Mouse (Mus musculus) forebrain, embryonic 15.5 days (tissue): ENCODE results near the gene Grin2d. TPM values are rescaled to one million over a fixed set of nuclear protein-coding genes. Genes with fewer than 3 reads are reported as not detected.

ENCODE experiments used
- ATAC-seq: fragments of 200-750 bp; cut with Nextera tagmentation; replicated peaks from 2 replicates; pipeline ENCODE4 v1.8.0; 2017; ENCODE audit warnings: mild to moderate bottlenecking, moderate TSS enrichment, moderate library complexity
- H3K27ac ChIP-seq: fragments of 300-500 bp; sonication (generic); replicated peaks from 2 replicates; pipeline ENCODE4 v1.5.1; 2015; ENCODE audit warnings: mild to moderate bottlenecking, inconsistent platforms
- H3K27me3 ChIP-seq: fragments of 300-500 bp; sonication (generic); 2 replicates; pipeline ENCODE4 v1.6.1; 2015; ENCODE audit warnings: inconsistent platforms
- H3K36me3 ChIP-seq: fragments of 300-500 bp; sonication (generic); 2 replicates; pipeline ENCODE4 v1.6.1; 2015; ENCODE audit warnings: mild to moderate bottlenecking, inconsistent platforms
- H3K4me1 ChIP-seq: fragments of 300-500 bp; sonication (generic); 2 replicates; pipeline ENCODE4 v1.6.1; 2015; ENCODE audit warnings: inconsistent platforms
- H3K4me2 ChIP-seq: fragments of 300-500 bp; sonication (generic); replicated peaks from 2 replicates; pipeline ENCODE4 v1.6.1; 2015; ENCODE audit warnings: mild to moderate bottlenecking, inconsistent platforms
- H3K4me3 ChIP-seq: fragments of 300-500 bp; sonication (generic); 2 replicates; pipeline ENCODE4 v1.5.1; 2015; ENCODE audit warnings: mild to moderate bottlenecking, inconsistent platforms
- H3K9ac ChIP-seq: fragments of 300-500 bp; sonication (generic); replicated peaks from 2 replicates; pipeline ENCODE4 v1.6.1; 2015; ENCODE audit warnings: mild to moderate bottlenecking, inconsistent platforms
- H3K9me3 ChIP-seq: fragments of 300-500 bp; sonication (generic); 2 replicates; pipeline ENCODE4 v1.6.1; 2016; ENCODE audit warnings: inconsistent platforms
- WGBS: fragments of 180-500 bp; shearing (Covaris S2); methylation state at CpG from one replicate; pipeline ENCODE4 v1.1.7; 2015; ENCODE audit warnings: mixed read lengths; 5-methylcytosine and 5-hydroxymethylcytosine counted together
- polyA plus RNA-seq: library from polyadenylated mRNA; unstranded; fragments of >200 nt; fragmentation: Nextera tagmentation; extraction: Ambion mirVana; gene quantifications from 2 replicates; pipeline ENCODE4 v1.2.1, GENCODE M21; 2015

Grin2d gene
- polyA plus RNA-seq, 1 experiment from 2014 or later: 0.92 TPM

GRCm38 (mm10) chr7:45833148-45833790, 44.9 kb downstream of the Grin2d start:
- peaks cover 56% of the 10 kb centered on the region for H3K27me3 ChIP-seq
- H3K9ac ChIP-seq: peak overlapping the region; percentile 4; the same call in 1 of the 2 replicates
- no peak overlapping the region for H3K27ac ChIP-seq
- peaks cover 11% of the 10 kb centered on the region for H3K36me3 ChIP-seq
- under 1% methylated on average over 67 of the region's 86 CpGs for WGBS
- H3K4me3 ChIP-seq: peak overlapping the region; percentile 34
- peaks cover 31% of the 10 kb centered on the region for H3K4me1 ChIP-seq
- H3K9me3 ChIP-seq: no peaks in the 10 kb centered on the region
- ATAC-seq: no peak
- peak overlapping the region; percentile 34 for H3K4me2 ChIP-seq

- Histone ChIP-seq H3K9ac (no peak overlapping the region), H3K27me3 (peaks cover 56% of the 10 kb centered on the region), H3K4me1 (peaks cover 31% of the 10 kb centered on the region), H3K4me2 (peak overlapping the region; percentile 34), H3K27ac (no peak overlapping the region), H3K9me3 (no peaks in the 10 kb centered on the region), H3K4me3 (peak overlapping the region; percentile 34), H3K36me3 (peaks cover 18% of the 10 kb centered on the region)
- no peak for ATAC-seq
- WGBS: 8% methylated on average over 30 of the region's 30 CpGs
These were observed 45.8 kb downstream of the Grin2d start for GRCm38 (mm10) chr7:45832428-45832827.

- ATAC-seq: no peak; the same call in 1 of the 2 replicates
- WGBS: 20% methylated on average over 5 of the region's 5 CpGs
These were observed 47.1 kb downstream of the Grin2d start for GRCm38 (mm10) chr7:45831128-45831525.

GRCm38 (mm10) chr7:45830427-45831127, 47.6 kb downstream of the Grin2d start, which contains the start of gene Grwd1:
Gene Grwd1, minus strand, starts transcription at chr7:45830944.
- H3K27me3 ChIP-seq: peaks cover 44% of the 10 kb centered on the region
- ATAC-seq: peak; percentile 89
- H3K4me3 ChIP-seq: peak within 1 kb of the TSS; percentile 95
- peaks cover 36% of the 10 kb centered on the region for H3K36me3 ChIP-seq
- H3K4me1 ChIP-seq: peaks cover 31% of the 10 kb centered on the region
- WGBS: under 1% methylated on average over 35 of the region's 35 CpGs
- peak within 1 kb of the TSS; percentile 58 for H3K9ac ChIP-seq
- H3K27ac ChIP-seq: peak within 1 kb of the TSS; percentile 91
- H3K4me2 ChIP-seq: peak within 1 kb of the TSS; percentile 90
- H3K9me3 ChIP-seq: no peaks in the 10 kb centered on the region

More at GRCm38 (mm10) chr7:45831128-45831525, 47.1 kb downstream of the Grin2d start:
- peak overlapping the region; percentile 58 for H3K9ac ChIP-seq
- H3K4me1 ChIP-seq: peaks cover 31% of the 10 kb centered on the region
- H3K4me3 ChIP-seq: peak overlapping the region; percentile 95
- H3K4me2 ChIP-seq: peak overlapping the region; percentile 90
- H3K36me3 ChIP-seq: peaks cover 30% of the 10 kb centered on the region
- H3K9me3 ChIP-seq: no peaks in the 10 kb centered on the region
- peak overlapping the region; percentile 91; the same call in 1 of the 2 replicates for H3K27ac ChIP-seq
- peaks cover 47% of the 10 kb centered on the region for H3K27me3 ChIP-seq

GRCm38 (mm10) chr7:45826631-45827030, 51.5 kb downstream of the Grin2d start:
- Histone ChIP-seq H3K27ac (no peak overlapping the region), H3K9ac (no peak overlapping the region), H3K4me3 (no peak overlapping the region), H3K4me1 (peaks cover 14% of the 10 kb centered on the region), H3K27me3 (peaks cover 5% of the 10 kb centered on the region; the same call in 1 of the 2 replicates), H3K9me3 (no peaks in the 10 kb centered on the region), H3K4me2 (no peak overlapping the region), H3K36me3 (peaks cover 52% of the 10 kb centered on the region)
- 93% methylated on average over 7 of the region's 7 CpGs for whole genome bisulfite sequencing
- no peak for ATAC-seq

- peaks cover 52% of the 10 kb centered on the region for H3K36me3 ChIP-seq
- H3K27me3 ChIP-seq: no peaks in the 10 kb centered on the region
- no peak within 1 kb of the TSS for H3K27ac ChIP-seq
- H3K9ac ChIP-seq: no peak within 1 kb of the TSS
- no peak within 1 kb of the TSS for H3K4me3 ChIP-seq
- 71% methylated on average over 7 of the region's 7 CpGs for WGBS
- ATAC-seq: no peak
- no peak within 1 kb of the TSS for H3K4me2 ChIP-seq
- no peaks in the 10 kb centered on the region for H3K9me3 ChIP-seq
- peaks cover 4% of the 10 kb centered on the region for H3K4me1 ChIP-seq
These were observed 53.6 kb downstream of the Grin2d start, which contains the start of gene Kcnj14 for GRCm38 (mm10) chr7:45824598-45824997. Gene Kcnj14, minus strand, starts transcription at chr7:45824782.

DNA sequence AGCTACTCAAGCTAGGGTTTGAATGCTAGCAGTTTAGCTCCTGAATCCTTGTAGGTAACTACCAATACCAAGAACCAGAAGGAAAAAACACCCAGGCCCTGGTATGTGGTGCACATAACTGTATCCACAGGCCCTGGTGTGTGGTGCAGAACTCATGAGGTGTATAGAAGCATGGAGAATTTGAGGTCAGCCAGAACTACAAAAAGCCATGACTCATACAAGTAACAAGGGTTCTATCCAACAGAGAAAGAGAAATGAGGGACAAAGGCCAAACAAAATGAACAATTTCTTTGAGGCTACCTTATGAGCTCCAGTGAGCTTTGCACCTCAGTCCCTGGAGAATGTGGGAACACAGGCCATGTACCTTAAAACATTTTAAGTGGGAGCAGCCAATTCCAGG, 57.3 kb downstream of the Grin2d start:
- H3K4me1 ChIP-seq: peaks cover under 1% of the 10 kb centered on the region; the same call in 1 of the 2 replicates
- no peak overlapping the region for H3K4me3 ChIP-seq

DNA sequence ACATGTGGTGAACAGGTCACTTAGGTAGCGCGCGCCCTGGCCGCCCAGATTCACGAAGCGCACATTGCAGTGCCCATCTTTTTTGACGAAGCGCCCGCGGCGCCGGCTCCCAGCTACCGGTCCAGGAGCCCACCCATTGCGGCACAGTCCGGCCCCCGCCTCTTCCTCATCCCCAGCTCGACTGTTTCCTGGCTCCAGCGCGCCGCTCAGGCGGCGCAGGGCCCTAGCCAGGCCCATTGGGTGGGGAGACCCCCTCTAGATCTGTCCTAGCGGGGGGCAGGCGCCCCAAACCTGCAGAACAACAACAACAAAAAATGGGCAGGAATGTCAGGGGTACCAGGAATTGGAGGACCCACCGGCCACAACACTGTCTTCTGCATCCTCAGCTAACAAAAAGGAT, 58.3 kb downstream of the Grin2d start:
- 15% methylated on average over 25 of the region's 25 CpGs for WGBS
- Histone ChIP-seq H3K36me3 (peaks cover 10% of the 10 kb centered on the region; the same call in 1 of the 2 replicates), H3K4me1 (peaks cover 12% of the 10 kb centered on the region), H3K4me2 (no peak overlapping the region), H3K27me3 (no peaks in the 10 kb centered on the region), H3K4me3 (no peak overlapping the region), H3K9me3 (no peaks in the 10 kb centered on the region), H3K27ac (no peak overlapping the region), H3K9ac (no peak overlapping the region)
- ATAC-seq: no peak

More for the DNA sequence above, 57.3 kb downstream of the Grin2d start:
- no peak overlapping the region for H3K9ac ChIP-seq
- H3K36me3 ChIP-seq: peaks cover 20% of the 10 kb centered on the region
- H3K27me3 ChIP-seq: no peaks in the 10 kb centered on the region
- no peaks in the 10 kb centered on the region for H3K9me3 ChIP-seq
- no peak overlapping the region for H3K27ac ChIP-seq
- ATAC-seq: no peak
- H3K4me2 ChIP-seq: no peak overlapping the region

- Histone ChIP-seq H3K4me3 (no peak overlapping the region), H3K36me3 (peaks cover 17% of the 10 kb centered on the region), H3K9ac (no peak overlapping the region), H3K4me1 (peaks cover 28% of the 10 kb centered on the region), H3K27ac (peak overlapping the region; percentile 78; the same call in 1 of the 2 replicates), H3K9me3 (no peaks in the 10 kb centered on the region), H3K27me3 (no peaks in the 10 kb centered on the region), H3K4me2 (no peak overlapping the region)
- no peak for ATAC-seq
- 24% methylated on average over 2 of the region's 2 CpGs for WGBS
These were observed 62.2 kb downstream of the Grin2d start for GRCm38 (mm10) chr7:45815984-45816351.

DNA sequence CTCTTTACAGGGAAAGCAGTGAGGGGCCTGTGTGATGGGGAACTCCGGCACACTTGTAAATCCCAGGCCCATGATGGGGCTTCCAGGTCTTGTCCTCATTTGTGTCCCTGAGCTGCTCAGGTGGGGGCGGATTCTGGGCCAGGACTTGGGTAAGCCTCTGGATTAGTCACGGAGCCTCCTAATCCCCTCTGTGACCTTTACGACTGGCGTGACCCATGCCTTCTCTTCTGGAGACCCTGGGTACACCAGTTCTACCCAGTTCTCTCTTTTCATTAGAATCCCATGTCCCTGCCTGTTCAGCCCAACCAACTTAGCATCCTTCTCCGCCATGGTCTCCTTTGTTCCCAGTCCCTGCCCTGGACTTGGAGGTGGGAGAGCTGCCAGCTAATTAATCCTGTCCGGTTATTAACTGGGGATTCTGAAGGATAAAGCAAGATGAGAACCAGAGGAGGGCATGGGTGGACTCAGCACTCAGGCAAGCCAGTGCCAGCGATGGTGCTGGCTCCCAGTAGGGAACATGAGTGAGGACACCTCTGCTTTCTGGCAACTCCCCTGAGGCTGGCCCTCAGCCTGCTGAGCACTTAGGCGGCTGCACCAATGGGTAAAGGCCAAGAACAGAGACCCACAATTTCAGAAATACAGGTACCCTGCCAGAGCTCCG, 62.7 kb downstream of the Grin2d start:
- peak overlapping the region; percentile 54 for H3K4me2 ChIP-seq
- H3K36me3 ChIP-seq: peaks cover 23% of the 10 kb centered on the region
- ATAC-seq: no peak
- H3K27me3 ChIP-seq: no peaks in the 10 kb centered on the region
- 0 out of 2 replicates have a peak overlapping the region, but pooled peaks have one; percentile 37 for H3K9ac ChIP-seq
- peak overlapping the region; percentile 44; the same call in 1 of the 2 replicates for H3K4me3 ChIP-seq
- H3K9me3 ChIP-seq: no peaks in the 10 kb centered on the region
- peak overlapping the region; percentile 78 for H3K27ac ChIP-seq
- H3K4me1 ChIP-seq: peaks cover 28% of the 10 kb centered on the region
- WGBS: 14% methylated on average over 10 of the region's 10 CpGs

DNA sequence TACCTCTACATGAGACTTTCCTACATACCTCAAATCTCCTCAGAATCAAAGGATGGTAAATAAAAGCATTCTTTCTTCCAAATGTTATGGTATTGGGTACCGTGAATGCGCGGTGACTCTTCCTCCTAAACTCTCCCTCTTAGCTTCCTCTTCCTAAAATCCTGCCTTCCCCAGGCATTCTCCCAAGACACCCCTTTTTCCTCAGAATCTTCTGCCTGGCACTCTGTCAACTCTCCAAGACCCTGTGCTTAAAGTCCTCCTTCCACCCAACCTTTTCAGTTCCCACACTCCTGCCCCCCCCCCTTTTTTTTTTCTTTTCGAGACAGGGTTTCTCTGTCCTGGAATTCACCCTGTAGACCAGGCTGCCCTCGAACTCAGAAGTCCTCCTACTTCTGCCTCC, 63.3 kb downstream of the Grin2d start:
- no peaks in the 10 kb centered on the region for H3K9me3 ChIP-seq
- H3K9ac ChIP-seq: peak overlapping the region; percentile 37
- H3K27ac ChIP-seq: peak overlapping the region; percentile 78
- H3K4me3 ChIP-seq: peak overlapping the region; percentile 44
- 1% methylated on average over 5 of the region's 5 CpGs for WGBS
- no peaks in the 10 kb centered on the region for H3K27me3 ChIP-seq
- H3K4me2 ChIP-seq: peak overlapping the region; percentile 54
- no peak for ATAC-seq
- H3K36me3 ChIP-seq: peaks cover 29% of the 10 kb centered on the region
- peaks cover 28% of the 10 kb centered on the region for H3K4me1 ChIP-seq
